In the genomic region with DNA sequence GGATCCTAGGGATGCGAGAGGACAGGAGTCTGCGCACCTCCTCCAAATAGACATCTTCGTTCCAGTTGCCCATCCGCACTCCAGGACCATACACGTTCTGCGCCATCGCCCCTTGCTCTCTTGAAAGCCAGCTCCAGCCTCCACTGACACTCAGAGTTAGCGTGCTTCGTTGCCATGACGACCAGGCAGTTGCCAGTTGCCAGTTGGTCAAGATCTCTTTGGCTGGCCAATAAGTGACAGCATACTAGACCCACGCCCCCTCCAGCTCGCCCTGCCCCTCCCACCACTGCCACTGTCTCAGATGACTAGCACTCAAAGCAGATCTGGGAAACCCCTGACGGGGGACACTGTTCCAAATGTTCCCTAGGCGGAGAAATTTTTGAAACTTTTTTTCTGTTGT, we compare ENCODE assay signal across 8 mouse cellular contexts. TPM values are rescaled to one million over a fixed set of nuclear protein-coding genes. Genes with fewer than 3 reads are reported as not detected.
DNase-seq lines count a peak whose midpoint lies in the region; ATAC-seq and TF ChIP-seq lines count a peak whose summit lies in the region.

Gene Cfap161 (minus strand): TSS at position 176 of the 400 bp plus-strand sequence.

- no peak for TF ChIP-seq CTCF in kidney, adult 2 months (conservative IDR thresholded peaks at IDR 0.05; ENCODE audit: insufficient read depth, insufficient read length, low read depth, low read length)
- no peak for TF ChIP-seq CTCF in midbrain, postnatal 0 days (IDR thresholded peaks at IDR 0.05)

- H3K4me2 ChIP-seq in midbrain, postnatal 0 days (ENCODE audit: low read depth, low read length, poor library complexity, severe bottlenecking) = peak within 1 kb of the TSS; percentile 45

- H3K4me1 ChIP-seq in kidney, adult 2 months (ENCODE audit: control insufficient read depth, insufficient read depth, low read length) = no peaks in the 10 kb centered on the region
- H3K4me1 ChIP-seq in midbrain, postnatal 0 days (ENCODE audit: insufficient read depth, low read length) = no peaks in the 10 kb centered on the region

- H3K9ac ChIP-seq in midbrain, postnatal 0 days (replicated peaks; ENCODE audit: low read length, poor library complexity, severe bottlenecking) = 0 out of 2 replicates have a peak within 1 kb of the TSS, but pooled peaks have one; percentile 4

- peak; percentile 25 for DNase-seq in kidney, adult 2 months
- no peak for DNase-seq in kidney, adult 11 months
- DNase-seq in adrenal gland, postnatal 25 days = peak; percentile 56
- peak; percentile 93 for DNase-seq in forelimb bud, embryonic 11.5 days (ENCODE audit: low read depth, low spot score)
- peak; percentile 73 for DNase-seq in liver
- DNase-seq in midbrain, postnatal 0 days (ENCODE audit: low spot score) = peak; percentile 94
- no peak for DNase-seq in urinary bladder, postnatal 36 days (ENCODE audit: low spot score in 2 of 2)

- no peak within 1 kb of the TSS for H3K27ac ChIP-seq in kidney, adult 2 months (ENCODE audit: insufficient read depth, low read depth, low read length)
- H3K27ac ChIP-seq in midbrain, postnatal 0 days (ENCODE audit: low read depth, low read length) = no peak within 1 kb of the TSS

- WGBS in kidney, adult 2 months = 12% methylated on average over 14 of the region's 14 CpGs
- WGBS in midbrain, postnatal 0 days = 4% methylated on average over 14 of the region's 14 CpGs

- no peak for TF ChIP-seq POLR2A in kidney, adult 2 months (IDR thresholded peaks at IDR 0.05; ENCODE audit: low read depth, low read length)

- no peaks in the 10 kb centered on the region for H3K36me3 ChIP-seq in kidney, adult 2 months (ENCODE audit: control insufficient read depth, insufficient read depth, low read length)
- no peaks in the 10 kb centered on the region for H3K36me3 ChIP-seq in midbrain, postnatal 0 days (ENCODE audit: insufficient read depth, low read length)

- H3K27me3 ChIP-seq in kidney, adult 2 months (replicated peaks; ENCODE audit: control insufficient read depth, insufficient read depth, low read length) = no peaks in the 10 kb centered on the region
- H3K27me3 ChIP-seq in midbrain, postnatal 0 days (ENCODE audit: insufficient read depth, low read length) = no peaks in the 10 kb centered on the region

- peak; percentile 90 for ATAC-seq in midbrain, postnatal 0 days (ENCODE audit: low FRiP score)
- ATAC-seq in erythroid progenitor cell, adult 5-6 weeks (replicated peaks; ENCODE audit: low FRiP score, poor library complexity, severe bottlenecking) = no peak

- H3K9me3 ChIP-seq in midbrain, postnatal 0 days (ENCODE audit: low read length) = no peaks in the 10 kb centered on the region

- no peak within 1 kb of the TSS for H3K4me3 ChIP-seq in kidney, adult 2 months (ENCODE audit: insufficient read depth, low read depth, low read length)
- H3K4me3 ChIP-seq in midbrain, postnatal 0 days (ENCODE audit: low read depth, low read length) = no peak within 1 kb of the TSS

RNA-seq across cellular contexts. Expression of gene Cfap161, which starts in this region (rescaled TPM):
- polyA plus RNA-seq in kidney, adult 2 months (2012; rRNA removed) = not detected in 2 replicates
- 0.46 TPM in 1 of 2 replicates, not detected in the other for total RNA-seq in adrenal gland, postnatal 25 days (2021)
- 2.0 and 2.3 TPM in 2 replicates for total RNA-seq in midbrain, postnatal 0 days (2014; rRNA removed)
- polyA plus RNA-seq in midbrain, postnatal 0 days (2015; fragmentation: Nextera tagmentation; extraction: Ambion mirVana) = 2.1 and 2.9 TPM in 2 replicates
- not detected in 2 replicates for total RNA-seq in erythroid progenitor cell, adult 5-6 weeks (2015; ENCODE audit: low replicate concordance)
- total RNA-seq in erythroid progenitor cell, adult 5-6 weeks (2017; ENCODE audit: low replicate concordance) = not detected in 2 replicates

Comparison
In these comparisons a context has a peak if more than half of its experiments do, and no peak if none do; other contexts are left out.
1. Peak in DNase-seq in kidney, adult 2 months; RNA of the gene not detected or under 1 TPM.
2. Peak in DNase-seq in adrenal gland, postnatal 25 days; RNA of the gene not detected or under 1 TPM.
3. DNase-seq: peak in forelimb bud, embryonic 11.5 days (single experiment), liver (single experiment) and midbrain, postnatal 0 days (single experiment); none in kidney, adult 11 months (single experiment) and urinary bladder, postnatal 36 days (0 of 2).